In genomic region chr2:121354378-121354777, GRCm38 (mm10) we compare ENCODE assay signal across 8 mouse cellular contexts. TPM values are rescaled to one million over a fixed set of nuclear protein-coding genes. Genes with fewer than 3 reads are reported as not detected.
DNase-seq lines count a peak whose midpoint lies in the region; ATAC-seq lines count a peak whose summit lies in the region.

No protein-coding gene starts in this region.

- no peak for ATAC-seq in heart, embryonic 14.5 days (ENCODE audit: insufficient number of reproducible peaks, insufficient read depth, low FRiP score, low read depth)
- ATAC-seq in hindbrain, embryonic 12.5 days (ENCODE audit: low FRiP score), result no peak
- no peak for ATAC-seq in midbrain, embryonic 14.5 days (ENCODE audit: low FRiP score, low TSS enrichment)

- 0 out of 4 replicates have a peak overlapping the region, but pooled peaks have one; percentile 9 to 43 for H3K27ac ChIP-seq in heart, embryonic 14.5 days (replicated peaks in 1 of 2; ENCODE audit: control insufficient read depth in 1 of 2, insufficient read depth in 1 of 2, low read depth in 2 of 2, low read length in 2 of 2)
- H3K27ac ChIP-seq in hindbrain, embryonic 12.5 days, result peak overlapping the region; percentile 88
- H3K27ac ChIP-seq in midbrain, embryonic 14.5 days (replicated peaks; ENCODE audit: low read depth, low read length), result peak overlapping the region; percentile 87

- WGBS in heart, embryonic 14.5 days, result 3% methylated on average over 6 of the region's 6 CpGs
- WGBS in hindbrain, embryonic 12.5 days, result 8% methylated on average over 6 of the region's 6 CpGs
- 6% methylated on average over 6 of the region's 6 CpGs for WGBS in midbrain, embryonic 14.5 days

- DNase-seq in heart, adult 9 months (ENCODE audit: low spot score in 2 of 2), result no peak
- peak; percentile 10 for DNase-seq in Muller cell, postnatal 12 days (ENCODE audit: inconsistent ontology term)
- DNase-seq in midbrain, embryonic 14.5 days, result no peak
- no peak for DNase-seq in retina, embryonic 14.5 days (ENCODE audit: low spot score)
- no peak for DNase-seq in thymus, postnatal 10 days (ENCODE audit: low spot score in 2 of 2)
- no peak for DNase-seq in left cerebral cortex, postnatal 4 days

- peaks cover 10% of the 10 kb centered on the region for H3K36me3 ChIP-seq in heart, embryonic 14.5 days (ENCODE audit: control insufficient read depth, insufficient read depth, low read length)
- peaks cover 7% of the 10 kb centered on the region; the same call in 1 of the 2 replicates for H3K36me3 ChIP-seq in hindbrain, embryonic 12.5 days
- H3K36me3 ChIP-seq in midbrain, embryonic 14.5 days (ENCODE audit: control insufficient read depth, insufficient read depth, low read length), result peaks cover 3% of the 10 kb centered on the region

- intact Hi-C loops in left cerebral cortex, postnatal 4 days (cut with DNase I), result no loop called here

- no peaks in the 10 kb centered on the region for H3K9me3 ChIP-seq in heart, embryonic 14.5 days (ENCODE audit: control insufficient read depth, low read length)
- no peaks in the 10 kb centered on the region for H3K9me3 ChIP-seq in hindbrain, embryonic 12.5 days (replicated peaks)
- no peaks in the 10 kb centered on the region for H3K9me3 ChIP-seq in midbrain, embryonic 14.5 days (ENCODE audit: control insufficient read depth, low read length)

- H3K4me1 ChIP-seq in heart, embryonic 14.5 days (ENCODE audit: control insufficient read depth in 2 of 2, insufficient read depth in 2 of 2, low read length in 2 of 2), result peaks cover 6 to 13% of the 10 kb centered on the region in 2 experiments; a peak in 3 of 4 replicates
- H3K4me1 ChIP-seq in hindbrain, embryonic 12.5 days, result peaks cover 18% of the 10 kb centered on the region
- peaks cover 14% of the 10 kb centered on the region for H3K4me1 ChIP-seq in midbrain, embryonic 14.5 days (ENCODE audit: control insufficient read depth, insufficient read depth, low read length)

- H3K27me3 ChIP-seq in heart, embryonic 14.5 days (ENCODE audit: control insufficient read depth, insufficient read depth, low read length), result peaks cover 33% of the 10 kb centered on the region
- H3K27me3 ChIP-seq in hindbrain, embryonic 12.5 days, result peaks cover 22% of the 10 kb centered on the region
- peaks cover 9% of the 10 kb centered on the region; the same call in 1 of the 2 replicates for H3K27me3 ChIP-seq in midbrain, embryonic 14.5 days (ENCODE audit: control insufficient read depth, insufficient read depth, low read length)

- H3K9ac ChIP-seq in heart, embryonic 14.5 days (ENCODE audit: low read length), result peak overlapping the region; percentile 79
- H3K9ac ChIP-seq in hindbrain, embryonic 12.5 days, result peak overlapping the region; percentile 84
- peak overlapping the region; percentile 75 for H3K9ac ChIP-seq in midbrain, embryonic 14.5 days (replicated peaks; ENCODE audit: low read length)

- H3K4me3 ChIP-seq in heart, embryonic 14.5 days (ENCODE audit: control insufficient read depth in 1 of 2, insufficient read depth in 1 of 2, low read depth in 1 of 2, low read length in 2 of 2), result peak overlapping the region; percentile 61 to 62
- H3K4me3 ChIP-seq in hindbrain, embryonic 12.5 days, result peak overlapping the region; percentile 77
- peak overlapping the region; percentile 58 for H3K4me3 ChIP-seq in midbrain, embryonic 14.5 days (replicated peaks; ENCODE audit: low read depth, low read length)

- H3K4me2 ChIP-seq in heart, embryonic 14.5 days (ENCODE audit: low read length), result peak overlapping the region; percentile 78
- H3K4me2 ChIP-seq in hindbrain, embryonic 12.5 days (replicated peaks), result peak overlapping the region; percentile 70
- peak overlapping the region; percentile 55 for H3K4me2 ChIP-seq in midbrain, embryonic 14.5 days (ENCODE audit: low read length)

RNA-seq across cellular contexts. Expression of gene Ppip5k1, which starts 0.8 kb away (rescaled TPM):
- polyA plus RNA-seq in heart, embryonic 14.5 days (2014; fragmentation: Nextera tagmentation; extraction: Ambion mirVana), result 12.8 and 16.0 TPM in 2 replicates
- 15.4 and 15.6 TPM in 2 replicates for polyA plus RNA-seq in hindbrain, embryonic 12.5 days (2016; fragmentation: Nextera tagmentation; extraction: Ambion mirVana)
- 14.9 and 19.7 TPM in 2 replicates for polyA plus RNA-seq in midbrain, embryonic 14.5 days (2014; fragmentation: Nextera tagmentation; extraction: Ambion mirVana)
- total RNA-seq in left cerebral cortex, postnatal 4 days (2021), result 10 to 100 TPM; 24.7 to 30.8 TPM

RNA-seq across cellular contexts. Expression of gene Ckmt1, which starts 3.1 kb away (rescaled TPM):
- polyA plus RNA-seq in heart, embryonic 14.5 days (2014; fragmentation: Nextera tagmentation; extraction: Ambion mirVana), result 0.42 and 0.72 TPM in 2 replicates
- 15.4 and 19.5 TPM in 2 replicates for polyA plus RNA-seq in hindbrain, embryonic 12.5 days (2016; fragmentation: Nextera tagmentation; extraction: Ambion mirVana)
- 40.0 and 47.3 TPM in 2 replicates for polyA plus RNA-seq in midbrain, embryonic 14.5 days (2014; fragmentation: Nextera tagmentation; extraction: Ambion mirVana)
- total RNA-seq in left cerebral cortex, postnatal 4 days (2021), result 100 to 1,000 TPM; 119 to 134 TPM

RNA-seq across cellular contexts. Expression of gene Strc, which starts 32.6 kb away (rescaled TPM):
- not detected in 2 replicates for polyA plus RNA-seq in heart, embryonic 14.5 days (2014; fragmentation: Nextera tagmentation; extraction: Ambion mirVana)
- not detected in 2 replicates for polyA plus RNA-seq in hindbrain, embryonic 12.5 days (2016; fragmentation: Nextera tagmentation; extraction: Ambion mirVana)
- not detected in 2 replicates for polyA plus RNA-seq in midbrain, embryonic 14.5 days (2014; fragmentation: Nextera tagmentation; extraction: Ambion mirVana)
- not detected for total RNA-seq in left cerebral cortex, postnatal 4 days (2021)

RNA-seq across cellular contexts. Expression of gene Pdia3, which starts 59.2 kb away (rescaled TPM):
- polyA plus RNA-seq in heart, embryonic 14.5 days (2014; fragmentation: Nextera tagmentation; extraction: Ambion mirVana), result 339 and 411 TPM in 2 replicates
- 547 and 563 TPM in 2 replicates for polyA plus RNA-seq in hindbrain, embryonic 12.5 days (2016; fragmentation: Nextera tagmentation; extraction: Ambion mirVana)
- polyA plus RNA-seq in midbrain, embryonic 14.5 days (2014; fragmentation: Nextera tagmentation; extraction: Ambion mirVana), result 238 and 249 TPM in 2 replicates
- 100 to 1,000 TPM; 214 to 225 TPM for total RNA-seq in left cerebral cortex, postnatal 4 days (2021)

RNA-seq across cellular contexts. Expression of gene Catsper2, which starts 59.2 kb away (rescaled TPM):
- 3.1 and 3.4 TPM in 2 replicates for polyA plus RNA-seq in heart, embryonic 14.5 days (2014; fragmentation: Nextera tagmentation; extraction: Ambion mirVana)
- polyA plus RNA-seq in hindbrain, embryonic 12.5 days (2016; fragmentation: Nextera tagmentation; extraction: Ambion mirVana), result 3.2 and 4.1 TPM in 2 replicates
- polyA plus RNA-seq in midbrain, embryonic 14.5 days (2014; fragmentation: Nextera tagmentation; extraction: Ambion mirVana), result 2.9 and 4.5 TPM in 2 replicates
- 1 to 10 TPM; 6.1 to 8.3 TPM for total RNA-seq in left cerebral cortex, postnatal 4 days (2021)

Comparison
In these comparisons a context has a peak if more than half of its experiments do, and no peak if none do; other contexts are left out.
1. H3K27ac ChIP-seq: peak in every context shown above with its lines; median percentile 88 in hindbrain, embryonic 12.5 days; 87 in midbrain, embryonic 14.5 days; 26 in heart, embryonic 14.5 days.